Mouse (Mus musculus) cortical plate, adult 2 months (tissue): ENCODE data around the gene Npepl1.

Experiments used
- CTCF ChIP-seq: fragments of 200-500 bp; IDR thresholded peaks from 2 replicates; pipeline ENCODE4 v1.5.1; 2011; ENCODE audit warnings: mild to moderate bottlenecking, control low read depth, low read length; ENCODE audit not compliant: insufficient read depth; ENCODE audit errors: extremely low read depth
- POLR2A ChIP-seq: fragments of 200-500 bp; IDR thresholded peaks from 2 replicates; pipeline ENCODE4 v1.6.1; 2011; ENCODE audit warnings: mild to moderate bottlenecking, low read length, control low read depth; ENCODE audit not compliant: insufficient read depth; ENCODE audit errors: extremely low read depth

DNA sequence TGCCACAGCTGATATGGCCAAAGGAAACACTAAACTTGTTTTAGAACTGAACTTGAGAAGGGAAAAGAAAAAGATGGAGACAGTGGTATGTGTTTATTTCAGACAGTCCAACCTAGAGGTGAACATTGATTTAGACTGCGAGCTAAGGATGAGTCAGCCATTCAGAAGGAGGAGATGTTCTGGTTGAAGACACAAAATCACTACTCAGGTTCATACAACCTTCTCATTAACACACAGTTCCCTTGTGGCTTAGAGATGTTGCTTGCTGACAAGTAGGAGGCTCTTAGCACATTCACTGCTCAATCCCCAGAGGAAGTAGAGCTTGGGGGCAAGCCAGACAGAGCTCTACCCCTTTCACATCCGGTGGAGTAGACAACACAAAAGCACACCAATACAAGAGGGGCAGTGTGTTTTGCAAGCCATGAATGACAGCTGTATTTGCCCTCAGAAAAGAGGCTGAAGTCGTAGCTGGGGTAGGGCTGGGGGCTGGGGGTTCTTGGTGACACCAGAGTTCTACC lies 40.6 kb upstream of the Npepl1 start:
- no peak for TF ChIP-seq CTCF
- no peak for TF ChIP-seq POLR2A
